Mouse (Mus musculus) heart, postnatal 4 days (tissue): ENCODE measurements around the gene F8. TPM values are rescaled to one million over a fixed set of nuclear protein-coding genes. Genes with fewer than 3 reads are reported as not detected.
A peak's percentile ranks its signal among the peaks of the same experiment; 100 is the strongest.

ENCODE experiments used
- DNase-seq: peaks from one replicate; pipeline ENCODE4 v3.0.0; 2021
- total RNA-seq, 2 experiments: library from RNA; stranded (reverse); gene quantifications; 2 replicates each; pipeline ENCODE4 v1.2.3; 2021

F8 gene
- total RNA-seq, 2 experiments from 2014 or later, result 1.9 to 2.9 TPM

- DNase-seq, result no peak
These were observed 244.2 kb downstream of the F8 start for GRCm38 (mm10) chrX:75138182-75138581.

- DNase-seq, result no peak
These were observed 244.7 kb downstream of the F8 start for GRCm38 (mm10) chrX:75137729-75138128.

GRCm38 (mm10) chrX:75136938-75137337, 245.5 kb downstream of the F8 start:
- no peak for DNase-seq

- DNase-seq, result peak; percentile 78
These were observed 251.8 kb downstream of the F8 start, which contains the start of gene Mpp1 for GRCm38 (mm10) chrX:75130467-75131160. TSS of gene Mpp1 (minus strand) at chrX:75131016.

- no peak for DNase-seq
These were observed 252.9 kb downstream of the F8 start for GRCm38 (mm10) chrX:75129474-75129873.

DNA sequence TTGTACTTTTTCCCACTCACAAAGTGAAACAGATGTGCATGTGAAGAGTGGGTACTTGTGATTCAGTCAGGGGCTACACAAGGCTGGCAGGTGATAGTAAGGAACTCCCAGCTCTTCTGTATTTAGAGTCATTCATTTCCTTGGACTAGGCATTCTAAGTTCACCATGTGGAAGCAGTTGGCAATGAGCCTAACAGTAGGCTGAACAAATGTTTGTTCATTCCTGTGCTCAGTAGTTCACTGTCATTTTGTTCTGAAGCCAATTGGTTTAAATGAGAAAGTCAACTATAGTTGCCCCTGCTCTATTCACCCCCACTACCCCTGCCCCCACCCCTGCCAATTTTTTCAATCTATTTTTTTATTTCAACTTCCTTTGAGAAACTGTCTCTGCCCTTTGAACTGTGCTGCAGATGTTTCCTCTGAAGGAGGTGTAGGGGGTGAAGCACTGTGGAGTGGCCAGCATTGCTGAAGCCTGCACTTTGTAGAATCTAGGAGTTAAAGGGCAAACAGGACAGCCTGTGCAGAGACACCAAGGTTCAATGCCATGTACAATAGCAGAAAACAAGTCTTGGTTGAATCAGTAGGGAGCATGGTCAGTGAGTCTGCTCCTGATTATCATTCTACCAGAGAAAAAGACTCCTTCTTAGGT, 254.0 kb downstream of the F8 start:
- DNase-seq, result no peak

GRCm38 (mm10) chrX:75126893-75127292, 255.5 kb downstream of the F8 start:
- no peak for DNase-seq

DNA sequence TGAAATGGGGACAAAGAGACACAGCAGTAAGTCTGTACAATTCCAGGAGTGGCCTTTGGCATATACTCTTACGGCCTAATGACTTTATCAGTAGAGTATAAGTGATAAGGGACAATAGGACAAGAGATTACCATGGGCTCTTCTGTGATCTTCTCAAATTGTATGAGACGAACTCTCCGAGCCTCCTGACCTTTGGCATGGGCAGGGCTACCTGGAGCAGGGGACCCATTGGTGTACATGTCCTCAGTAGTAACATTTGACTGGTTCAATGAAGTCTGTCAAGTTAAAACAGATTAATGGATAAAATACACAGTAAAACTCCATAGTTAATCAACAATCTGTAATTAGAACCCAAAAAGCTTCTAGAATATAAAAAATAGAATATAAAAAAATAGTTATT, 256.8 kb downstream of the F8 start:
- no peak for DNase-seq

Other genes starting within 250 kb of the F8 start
- gene Smim9, start 218.8 kb downstream of the F8 start, total RNA-seq, result not detected
- 100 to 1,000 TPM; 119 to 139 TPM for gene Fundc2, start 216 bp downstream of the F8 start, total RNA-seq
- gene Cmc4, start 34.0 kb upstream of the F8 start, total RNA-seq, result 10 to 100 TPM in 1 of 2 experiments, 1 to 10 TPM in 1; 9.9 to 12.5 TPM
- gene Mtcp1, start 34.0 kb upstream of the F8 start, total RNA-seq, result 1 to 10 TPM; 6.0 to 8.1 TPM
- gene Brcc3, start 34.0 kb upstream of the F8 start, total RNA-seq, result 10 to 100 TPM; 25.9 to 28.8 TPM
- gene Vbp1, start 131.7 kb upstream of the F8 start, total RNA-seq, result 10 to 100 TPM; 68.8 to 72.5 TPM
- under 1 TPM; 0.09 to 0.14 TPM for gene Rab39b, start 195.6 kb upstream of the F8 start, total RNA-seq